Mouse (Mus musculus): Measurements from ENCODE around the gene Camsap2. TPM values are rescaled to one million over a fixed set of nuclear protein-coding genes. Genes with fewer than 3 reads are reported as not detected.

Camsap2 gene
- polyA plus RNA-seq, 1 experiment from 2014 or later, result 4.8 TPM

GRCm38 (mm10) chr1:136259543-136259892 is 86.4 kb downstream of the Camsap2 start:
- no peak for DNase-seq (ENCODE audit: low spot score)

DNA sequence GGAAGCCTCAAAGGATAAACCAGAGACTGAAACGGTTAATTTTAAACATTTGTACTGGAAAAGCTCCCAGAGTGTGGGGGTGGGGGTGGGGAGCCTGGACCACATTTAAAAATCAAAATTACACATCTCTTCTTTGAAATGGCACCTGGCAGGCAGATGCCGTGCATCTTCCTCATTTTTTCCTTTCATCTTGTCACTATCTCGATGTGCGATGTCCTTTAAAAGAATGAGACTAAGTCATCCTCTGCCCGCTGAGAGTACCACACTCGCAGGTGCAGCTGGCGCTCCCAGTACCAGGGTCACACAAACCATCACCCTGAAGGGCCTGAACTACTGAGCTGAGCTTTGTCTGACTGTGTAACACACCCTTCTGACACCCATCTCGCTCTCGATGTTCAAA is 87.4 kb downstream of the Camsap2 start:
- peak; percentile 72 for DNase-seq (ENCODE audit: low spot score)

GRCm38 (mm10) chr1:136255657-136256056 is 90.2 kb downstream of the Camsap2 start:
- DNase-seq (ENCODE audit: low spot score), result peak; percentile 69

DNA sequence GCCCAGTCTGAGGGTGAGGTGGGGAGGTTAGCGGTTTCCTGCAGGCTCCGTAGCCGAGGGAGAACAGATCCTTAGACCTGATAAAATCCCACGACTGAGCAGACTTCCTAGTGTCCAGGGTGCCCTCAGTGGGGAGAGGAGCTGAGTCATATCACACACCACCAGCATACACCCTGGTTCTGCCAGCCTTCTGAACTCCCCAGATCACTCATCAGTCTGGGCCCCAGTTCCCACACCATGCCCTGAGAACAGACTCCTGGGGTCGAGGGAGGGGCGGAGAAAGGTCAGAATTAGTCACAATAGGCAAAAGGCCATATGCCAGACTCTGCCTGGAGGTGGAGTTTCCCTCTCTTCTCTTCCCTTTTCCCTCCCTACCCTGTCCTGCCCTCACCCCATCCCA is 90.7 kb downstream of the Camsap2 start:
- no peak for DNase-seq (ENCODE audit: low spot score)

DNA sequence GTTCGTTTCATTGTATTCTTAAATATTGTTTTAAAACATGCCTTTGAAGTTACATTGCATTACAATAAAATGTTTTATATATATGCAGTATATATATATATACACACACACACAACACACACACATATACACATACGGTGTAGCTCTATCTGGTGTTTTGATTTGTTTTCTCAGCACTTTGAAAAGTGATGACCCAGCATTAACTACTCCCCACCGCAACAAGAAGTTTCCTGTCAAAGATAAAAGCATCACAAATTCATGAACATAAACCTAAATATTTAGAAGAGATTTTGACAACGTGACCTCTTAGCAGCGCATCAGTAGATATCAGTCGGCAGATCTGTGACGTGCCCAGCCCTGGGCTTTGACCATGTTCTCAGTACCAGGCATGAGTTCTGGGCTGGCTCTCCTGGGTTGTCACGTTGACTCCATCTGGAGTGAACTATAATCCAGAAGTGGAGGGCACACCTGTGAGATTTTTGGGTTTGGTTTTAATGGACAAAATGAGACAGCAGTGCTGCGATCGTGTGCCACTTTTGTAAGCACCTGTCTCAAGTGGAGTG is 91.3 kb downstream of the Camsap2 start:
- DNase-seq (ENCODE audit: low spot score), result no peak

GRCm38 (mm10) chr1:136253472-136253871 is 92.4 kb downstream of the Camsap2 start:
- peak; percentile 80 for DNase-seq (ENCODE audit: low spot score)

GRCm38 (mm10) chr1:136249662-136250061 is 96.2 kb downstream of the Camsap2 start:
- no peak for DNase-seq (ENCODE audit: low spot score)

- no peak for DNase-seq (ENCODE audit: low spot score)
These were observed 98.5 kb downstream of the Camsap2 start for GRCm38 (mm10) chr1:136247393-136247792.

DNA sequence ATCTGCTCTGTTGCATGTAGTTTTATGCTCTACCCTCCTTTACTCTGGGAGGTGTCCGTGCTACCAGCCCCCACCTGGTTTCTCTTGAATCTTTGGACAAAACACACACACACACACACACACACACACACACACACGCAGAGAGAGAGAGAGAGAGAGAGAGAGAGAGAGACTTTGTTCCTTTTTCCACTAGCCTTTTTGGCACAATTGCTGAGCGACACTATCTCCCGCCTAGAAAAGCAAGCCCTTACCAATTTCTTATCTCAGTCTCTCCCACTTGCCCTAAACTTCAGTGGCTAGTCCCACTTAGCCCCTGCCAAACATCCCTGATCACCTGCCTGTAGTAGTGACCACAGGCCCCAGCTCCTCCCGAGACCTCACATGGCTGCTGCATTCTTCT is 101.4 kb downstream of the Camsap2 start:
- DNase-seq (ENCODE audit: low spot score), result no peak

GRCm38 (mm10) chr1:136241801-136242200 is 104.1 kb downstream of the Camsap2 start:
- no peak for DNase-seq (ENCODE audit: low spot score)

DNA sequence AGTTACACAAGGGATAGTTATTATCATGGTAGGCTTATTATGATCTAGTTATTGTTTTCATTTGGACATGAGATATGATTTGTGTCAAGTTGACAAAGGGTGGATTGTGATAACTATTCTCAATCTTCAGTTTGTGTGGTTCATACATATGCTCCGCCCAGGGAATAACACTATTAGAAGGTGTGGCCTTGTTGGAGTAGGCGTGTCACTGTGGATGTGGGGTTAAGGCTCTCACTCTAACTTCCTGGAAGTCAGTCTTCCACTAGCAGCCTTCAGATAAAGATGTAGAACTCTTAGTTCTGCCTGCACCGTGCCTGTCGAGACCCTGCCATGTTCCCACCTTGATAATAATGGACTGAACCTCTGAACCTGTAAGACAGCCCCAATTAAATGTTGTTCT is 107.4 kb downstream of the Camsap2 start:
- DNase-seq (ENCODE audit: low spot score), result no peak

GRCm38 (mm10) chr1:136234595-136235092 is 111.3 kb downstream of the Camsap2 start:
- DNase-seq (ENCODE audit: low spot score), result no peak

- DNase-seq (ENCODE audit: low spot score), result peak; percentile 62
These were observed 111.9 kb downstream of the Camsap2 start, which contains the start of gene Inava for GRCm38 (mm10) chr1:136233892-136234594. TSS of gene Inava (minus strand) at chr1:136234264.

GRCm38 (mm10) chr1:136232986-136233790 is 112.7 kb downstream of the Camsap2 start:
- DNase-seq (ENCODE audit: low spot score), result no peak

- DNase-seq (ENCODE audit: low spot score), result peak; percentile 62
These were observed 113.5 kb downstream of the Camsap2 start for GRCm38 (mm10) chr1:136232285-136232926.

- DNase-seq (ENCODE audit: low spot score), result no peak
These were observed 114.3 kb downstream of the Camsap2 start for GRCm38 (mm10) chr1:136231596-136231995.

DNA sequence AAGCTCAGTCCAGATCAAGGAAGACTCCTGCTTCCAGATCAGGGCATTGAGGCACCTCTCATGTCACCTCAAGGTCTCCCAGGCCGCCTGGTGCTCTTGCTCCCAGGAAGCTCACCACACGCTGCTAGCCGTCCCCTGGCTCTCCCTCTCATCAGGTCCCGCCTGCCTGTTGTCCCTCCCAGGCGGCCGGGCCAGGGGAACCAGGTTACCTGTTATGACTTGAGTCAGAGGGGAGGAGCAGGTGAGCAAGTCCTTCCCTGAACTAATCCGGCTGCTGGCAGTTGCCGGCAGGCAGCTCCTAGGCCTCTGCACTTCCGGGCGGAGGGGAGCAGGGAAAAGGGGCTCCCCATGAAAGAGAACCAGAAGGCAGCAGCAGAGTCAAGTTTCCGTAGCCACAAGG is 115.7 kb downstream of the Camsap2 start:
- peak; percentile 10 for DNase-seq (ENCODE audit: low spot score)

DNA sequence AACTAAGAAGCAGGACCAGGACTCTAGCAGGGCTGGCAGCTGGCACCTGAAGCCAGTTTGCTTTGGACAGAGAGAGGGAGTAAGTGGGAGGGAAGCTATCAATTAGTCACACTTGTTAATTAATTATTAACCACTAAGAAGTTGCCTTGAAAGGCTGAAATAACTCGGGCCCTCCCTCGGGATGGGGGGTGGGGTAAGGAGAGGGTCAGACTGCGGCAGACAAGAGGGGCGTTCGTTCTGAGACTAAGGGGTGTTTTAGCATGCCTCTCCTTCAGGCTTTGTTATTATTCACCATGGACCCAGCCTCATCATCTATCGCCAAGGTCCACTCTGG is 116.9 kb downstream of the Camsap2 start:
- no peak for DNase-seq (ENCODE audit: low spot score)

GRCm38 (mm10) chr1:136228328-136229039 is 117.4 kb downstream of the Camsap2 start:
- peak; percentile 35 for DNase-seq (ENCODE audit: low spot score)

DNA sequence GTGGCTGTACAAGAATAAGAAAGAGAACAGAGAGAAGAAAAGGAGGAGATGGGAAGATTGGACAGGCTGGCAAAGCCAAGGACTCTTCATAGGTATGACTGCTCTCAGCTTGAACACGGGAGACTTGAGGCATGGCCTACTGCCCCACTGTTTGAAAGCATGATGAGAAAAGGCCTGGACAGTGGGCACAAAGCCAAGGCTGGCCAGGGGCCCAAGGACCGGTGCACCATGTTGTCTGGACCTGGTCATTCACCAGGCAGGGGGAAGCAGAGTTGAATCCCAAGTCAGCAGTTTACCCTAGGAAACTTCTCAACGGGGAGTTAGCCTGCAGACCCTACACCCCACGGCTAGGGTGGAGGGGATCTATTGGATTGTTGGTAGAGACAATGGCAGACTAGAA is 118.0 kb downstream of the Camsap2 start:
- DNase-seq (ENCODE audit: low spot score), result no peak

GRCm38 (mm10) chr1:136226626-136227025 is 119.3 kb downstream of the Camsap2 start:
- DNase-seq (ENCODE audit: low spot score), result no peak

Measured in thymus, postnatal 0 days (tissue).